Mouse (Mus musculus) liver, postnatal 0 days (tissue): ENCODE measurements around the gene Hoxa5. TPM values are rescaled to one million over a fixed set of nuclear protein-coding genes. Genes with fewer than 3 reads are reported as not detected.

ENCODE experiments used
- ATAC-seq: fragments of 200-750 bp; cut with Nextera tagmentation; 2 replicates; pipeline ENCODE4 v1.8.0; 2017; ENCODE audit warnings: mild to moderate bottlenecking, moderate library complexity
- DNase-seq: peaks from one replicate; pipeline ENCODE4 v3.0.0-alpha.2; 2016
- H3K27ac ChIP-seq: fragments of 300-500 bp; sonication (generic); 2 replicates; pipeline ENCODE4 v1.5.1; 2014; ENCODE audit warnings: antibody characterized with exemption, moderate library complexity, mild to moderate bottlenecking, low read depth
- H3K27me3 ChIP-seq: fragments of 300-500 bp; sonication (generic); 2 replicates; pipeline ENCODE4 v1.6.1; 2014; ENCODE audit warnings: low read length, control low read depth, mixed read lengths; ENCODE audit not compliant: insufficient read depth
- H3K36me3 ChIP-seq: fragments of 300-500 bp; sonication (generic); replicated peaks from 2 replicates; pipeline ENCODE4 v1.6.1; 2014; ENCODE audit warnings: mild to moderate bottlenecking, control low read depth, low read length, moderate library complexity, mixed read lengths; ENCODE audit not compliant: insufficient read depth
- H3K4me1 ChIP-seq: fragments of 300-500 bp; sonication (generic); 2 replicates; pipeline ENCODE4 v1.6.1; 2014; ENCODE audit warnings: antibody characterized with exemption, mild to moderate bottlenecking, control low read depth; ENCODE audit not compliant: insufficient read depth
- H3K4me2 ChIP-seq: fragments of 300-500 bp; sonication (generic); 2 replicates; pipeline ENCODE4 v1.6.1; 2014; ENCODE audit warnings: low read depth, mild to moderate bottlenecking, low read length, moderate library complexity, mixed read lengths
- H3K4me3 ChIP-seq: fragments of 300-500 bp; sonication (generic); 2 replicates; pipeline ENCODE4 v1.5.1; 2014; ENCODE audit warnings: low read depth, low read length
- H3K9ac ChIP-seq: fragments of 300-500 bp; sonication (generic); replicated peaks from 2 replicates; pipeline ENCODE4 v1.6.1; 2014; ENCODE audit warnings: mild to moderate bottlenecking, moderate library complexity
- H3K9me3 ChIP-seq: fragments of 300-500 bp; sonication (generic); 2 replicates; pipeline ENCODE4 v1.6.1; 2016; ENCODE audit warnings: mild to moderate bottlenecking, control low read depth, low read length, mixed read lengths
- CTCF ChIP-seq: sonication (generic); IDR thresholded peaks from 2 replicates; pipeline ENCODE4 v1.5.1; 2016; ENCODE audit warnings: antibody characterized with exemption, low read depth
- EP300 ChIP-seq: IDR thresholded peaks from 2 replicates; pipeline ENCODE4 v1.6.1; 2016; ENCODE audit warnings: antibody characterized with exemption, low read depth, mild to moderate bottlenecking
- WGBS: fragments of 180-500 bp; shearing (Covaris S2); extraction: QIAGEN DNeasy Blood & Tissue Kit; methylation state at CpG from one replicate; pipeline ENCODE4 v1.1.7; 2014; ENCODE audit not compliant: insufficient replicate concordance; 5-methylcytosine and 5-hydroxymethylcytosine counted together
- polyA plus RNA-seq: library from polyadenylated mRNA; unstranded; fragments of >200 nt; fragmentation: Nextera tagmentation; extraction: Ambion mirVana; gene quantifications from 2 replicates; pipeline ENCODE4 v1.2.1, GENCODE M21; 2015

Gene Hoxa5
- polyA plus RNA-seq, 1 experiment from 2014 or later, result 0.58 TPM

DNA sequence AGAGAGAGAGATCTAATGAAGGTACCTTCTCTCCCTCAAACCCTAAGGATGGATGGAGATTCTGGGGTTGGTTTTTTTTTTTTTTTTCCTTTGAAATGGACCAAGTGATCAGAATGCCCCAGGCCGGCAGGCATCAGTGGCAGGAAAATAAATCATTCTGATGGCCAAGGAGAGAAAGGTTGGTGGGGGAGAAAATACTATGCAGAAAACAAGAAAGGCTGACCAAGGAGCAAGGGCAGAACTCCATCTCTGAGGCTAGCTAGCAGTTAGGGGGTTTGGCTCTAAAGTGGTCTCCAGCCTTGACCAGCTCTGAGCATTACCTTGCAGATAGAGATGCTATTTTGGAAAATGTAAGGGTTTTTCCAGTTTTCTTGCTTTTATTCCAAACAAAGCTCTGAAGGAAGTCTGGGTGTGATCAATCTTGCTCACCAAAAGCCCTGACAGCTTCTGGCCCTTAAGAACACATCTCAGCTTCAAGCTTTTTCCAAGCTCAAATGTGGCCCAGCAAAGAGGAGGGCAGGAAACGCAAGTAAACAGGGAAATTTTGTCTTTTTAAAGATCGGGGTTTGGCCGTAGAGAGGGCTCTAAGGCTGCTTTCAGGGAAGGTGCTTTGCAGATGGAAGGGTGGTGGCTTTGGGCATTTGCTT lies 37.8 kb downstream of the Hoxa5 start:
- no peaks in the 10 kb centered on the region for H3K4me1 ChIP-seq
- H3K27me3 ChIP-seq, result peaks cover 96% of the 10 kb centered on the region
- no peak for ATAC-seq
- H3K36me3 ChIP-seq, result no peaks in the 10 kb centered on the region
- no peak overlapping the region for H3K9ac ChIP-seq
- 23% methylated on average over 4 of the region's 4 CpGs for WGBS
- no peak overlapping the region for H3K4me3 ChIP-seq
- no peak overlapping the region; the same call in 1 of the 2 replicates for H3K4me2 ChIP-seq
- DNase-seq, result peak; percentile 4
- no peaks in the 10 kb centered on the region for H3K9me3 ChIP-seq
- peak overlapping the region; percentile 3; the same call in 1 of the 2 replicates for H3K27ac ChIP-seq
- no peak for TF ChIP-seq EP300
- TF ChIP-seq CTCF, result no peak

DNA sequence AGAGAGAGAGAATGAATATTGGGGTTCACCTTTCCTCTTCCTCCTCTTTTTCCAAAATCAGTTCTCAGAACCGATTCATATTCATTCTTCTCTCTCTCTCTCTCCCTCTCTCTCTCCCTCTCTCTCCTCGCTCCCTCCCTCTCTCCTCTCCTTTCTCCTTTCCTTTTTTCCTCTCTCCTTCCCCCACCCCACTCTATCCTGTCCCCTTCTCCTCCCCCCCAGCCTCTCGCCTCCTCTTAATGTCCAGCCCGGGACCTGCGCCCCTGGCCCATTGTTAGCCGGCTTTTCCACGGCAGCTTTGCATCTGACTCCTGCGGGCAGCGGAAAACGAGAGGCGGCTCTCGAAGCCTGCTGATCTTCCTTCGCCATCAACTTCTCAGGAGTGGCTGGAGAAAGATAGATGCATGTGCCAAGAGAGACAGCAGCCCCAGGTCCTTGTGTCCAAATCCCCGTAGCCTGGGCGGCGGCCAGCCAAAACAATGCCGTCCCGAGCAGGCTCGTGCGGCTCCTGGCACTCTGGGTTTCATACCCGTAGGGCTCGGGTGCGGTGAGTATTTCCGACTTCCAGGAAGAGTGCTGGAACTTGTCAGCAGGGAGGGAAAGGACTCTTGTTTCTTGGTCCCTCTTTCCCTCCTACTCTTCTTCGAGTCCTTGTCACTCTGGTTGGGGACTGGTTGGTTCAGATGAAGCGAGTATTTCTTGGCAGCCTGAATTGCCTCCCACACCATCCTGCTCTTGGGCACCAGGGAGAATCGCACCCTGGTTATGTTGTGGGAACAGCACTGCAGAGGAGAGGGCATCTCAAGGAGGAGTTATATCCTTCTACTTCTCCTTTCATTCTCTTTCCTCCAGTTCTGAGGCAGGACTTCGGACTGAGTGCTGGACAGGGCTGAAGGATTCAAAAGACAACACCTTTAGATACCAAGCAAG lies 38.7 kb downstream of the Hoxa5 start:
- no peak overlapping the region for H3K9ac ChIP-seq

DNA sequence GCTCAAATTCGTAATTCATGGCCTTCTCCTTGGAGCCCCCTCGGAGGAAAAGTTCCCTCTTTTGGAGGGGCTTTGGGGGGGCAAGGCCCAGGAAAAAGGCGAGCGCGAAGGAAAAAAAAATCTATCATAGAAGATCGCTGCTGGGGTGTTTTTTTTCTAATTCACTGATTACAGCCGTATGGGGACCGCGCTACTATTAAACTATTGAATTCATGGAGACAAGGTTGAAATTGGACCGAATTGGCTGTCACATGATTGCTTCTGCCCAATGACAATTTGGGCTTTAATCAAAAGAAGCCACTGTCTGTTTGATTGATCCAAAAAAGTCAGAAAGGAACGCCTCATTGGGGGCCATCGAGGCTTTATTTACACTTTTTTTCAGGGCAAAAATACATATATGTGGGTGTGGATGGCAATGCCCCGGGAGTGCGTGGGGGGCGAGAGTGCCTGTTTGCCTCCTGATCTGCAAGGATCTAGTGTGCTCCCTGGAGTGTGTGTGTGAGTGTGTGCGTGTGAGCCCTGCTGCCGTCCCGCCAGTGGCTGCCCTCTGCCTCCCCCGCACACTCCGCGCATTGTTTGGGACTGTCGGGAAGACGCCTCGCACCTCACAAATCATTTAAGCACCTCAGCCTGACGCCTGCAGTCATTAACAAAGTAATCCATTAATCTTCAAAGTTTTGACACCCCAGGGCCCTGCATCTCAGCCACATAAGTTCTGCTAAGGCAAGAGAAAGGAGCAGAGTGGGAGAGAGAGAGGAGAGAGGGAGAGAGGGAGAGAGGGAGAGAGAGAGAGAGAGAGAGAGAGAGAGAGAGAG lies 39.6 kb downstream of the Hoxa5 start, which contains the start of gene Hoxa2:
Hoxa2 (minus strand) TSS at position 206 of the 815 bp plus-strand sequence.
- ATAC-seq, result no peak
- Histone ChIP-seq H3K4me3 (peak within 1 kb of the TSS; percentile 38), H3K9ac (peak within 1 kb of the TSS; percentile 36), H3K4me1 (no peaks in the 10 kb centered on the region; the same call in 1 of the 2 replicates), H3K4me2 (peak within 1 kb of the TSS; percentile 55), H3K27ac (peak within 1 kb of the TSS; percentile 56), H3K27me3 (peaks cover 95% of the 10 kb centered on the region), H3K9me3 (no peaks in the 10 kb centered on the region), H3K36me3 (no peaks in the 10 kb centered on the region)
- no peak for TF ChIP-seq EP300
- no peak for TF ChIP-seq CTCF
- WGBS, result 4% methylated on average over 25 of the region's 25 CpGs
- DNase-seq, result no peak

More for the DNA sequence above, 38.7 kb downstream of the Hoxa5 start:
- DNase-seq (peak; percentile 14), ATAC-seq (no peak)
- H3K4me3 ChIP-seq, result no peak overlapping the region
- H3K9me3 ChIP-seq, result no peaks in the 10 kb centered on the region
- H3K4me1 ChIP-seq, result no peaks in the 10 kb centered on the region; the same call in 1 of the 2 replicates
- peaks cover 95% of the 10 kb centered on the region for H3K27me3 ChIP-seq
- no peaks in the 10 kb centered on the region for H3K36me3 ChIP-seq
- H3K4me2 ChIP-seq, result peak overlapping the region; percentile 44
- 10% methylated on average over 28 of the region's 28 CpGs for WGBS
- TF ChIP-seq CTCF (no peak), EP300 (no peak)
- H3K27ac ChIP-seq, result peak overlapping the region; percentile 39; the same call in 1 of the 2 replicates

DNA sequence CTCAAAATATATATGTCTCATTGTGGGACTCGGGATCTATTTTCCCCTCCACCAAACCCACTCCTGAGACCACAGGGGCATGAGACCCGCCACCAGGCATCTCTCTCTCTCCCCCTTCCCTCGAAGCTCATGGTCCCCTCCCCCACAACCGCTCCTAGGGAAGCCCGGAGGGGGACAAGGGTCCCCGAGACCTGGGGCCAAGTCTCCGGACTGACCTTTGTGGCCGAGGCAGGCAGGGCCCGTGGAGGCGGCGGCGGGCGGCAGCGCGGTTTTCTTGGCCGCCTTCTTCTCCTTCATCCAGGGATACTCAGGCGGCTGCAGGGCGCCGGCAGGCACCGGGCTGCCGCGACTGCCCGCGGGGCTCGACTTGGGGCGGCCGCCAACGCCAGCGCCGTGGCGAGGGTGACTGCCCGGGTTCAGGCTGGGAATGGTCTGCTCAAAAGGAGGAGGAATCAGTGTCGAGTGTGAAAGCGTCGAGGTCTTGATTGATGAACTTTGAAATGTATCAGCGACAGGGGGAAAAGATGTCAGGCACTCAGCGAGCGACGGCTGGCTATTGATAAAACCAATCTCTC lies 40.2 kb downstream of the Hoxa5 start:
- no peak for DNase-seq
- Histone ChIP-seq H3K4me2 (peak overlapping the region; percentile 55), H3K4me3 (peak overlapping the region; percentile 38), H3K9me3 (no peaks in the 10 kb centered on the region), H3K27ac (peak overlapping the region; percentile 56), H3K27me3 (peaks cover 97% of the 10 kb centered on the region), H3K36me3 (no peaks in the 10 kb centered on the region), H3K4me1 (no peaks in the 10 kb centered on the region; the same call in 1 of the 2 replicates), H3K9ac (peak overlapping the region; percentile 36)
- ATAC-seq, result no peak
- TF ChIP-seq CTCF (no peak), EP300 (no peak)
- 2% methylated on average over 39 of the region's 39 CpGs for WGBS

DNA sequence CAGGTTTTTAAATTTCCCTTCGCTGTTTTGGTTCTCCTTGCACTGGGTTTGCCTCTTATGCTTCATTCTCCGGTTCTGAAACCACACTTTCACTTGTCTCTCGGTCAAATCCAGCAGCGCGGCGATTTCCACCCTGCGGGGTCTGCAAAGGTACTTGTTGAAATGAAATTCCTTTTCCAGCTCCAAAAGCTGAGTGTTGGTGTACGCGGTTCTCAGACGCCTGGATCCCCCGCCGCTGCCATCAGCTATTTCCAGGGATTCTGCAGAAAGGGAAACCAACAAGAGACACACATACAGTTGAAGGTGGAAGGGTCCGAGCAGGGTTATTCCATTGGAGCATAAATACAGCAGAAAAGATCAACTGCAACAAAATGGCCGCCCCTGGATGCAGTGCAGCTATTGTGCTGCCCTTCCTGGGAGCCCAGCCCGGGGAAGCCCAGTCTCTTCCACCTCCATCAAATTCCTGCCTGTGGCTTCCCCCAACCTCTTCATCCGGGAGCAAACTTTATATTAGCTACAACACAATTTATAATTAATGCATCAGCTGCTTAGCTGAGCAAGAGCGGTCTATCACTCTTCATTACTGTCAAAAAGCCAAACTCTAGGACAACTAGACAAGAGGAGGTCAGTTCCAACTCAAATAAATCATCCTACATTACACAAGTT lies 40.9 kb downstream of the Hoxa5 start:
- peak overlapping the region; percentile 13; the same call in 1 of the 2 replicates for H3K27ac ChIP-seq
- ATAC-seq (no peak), DNase-seq (no peak)
- TF ChIP-seq CTCF (no peak), EP300 (no peak)
- no peaks in the 10 kb centered on the region for H3K9me3 ChIP-seq
- H3K27me3 ChIP-seq, result peaks cover 98% of the 10 kb centered on the region
- H3K4me2 ChIP-seq, result peak overlapping the region; percentile 41
- no peaks in the 10 kb centered on the region for H3K36me3 ChIP-seq
- H3K4me3 ChIP-seq, result peak overlapping the region; percentile 38
- H3K9ac ChIP-seq, result peak overlapping the region; percentile 32; the same call in 1 of the 2 replicates
- 11% methylated on average over 17 of the region's 17 CpGs for WGBS
- peaks cover 3% of the 10 kb centered on the region for H3K4me1 ChIP-seq
